Mouse (Mus musculus) adrenal gland, adult 2 months (tissue): ENCODE data around the gene Cluh. TPM values are rescaled to one million over a fixed set of nuclear protein-coding genes. Genes with fewer than 3 reads are reported as not detected.
A peak's percentile ranks its signal among the peaks of the same experiment; 100 is the strongest.

Source experiments
- DNase-seq: peaks from one replicate; pipeline ENCODE4 v3.0.0; 2021
- polyA plus RNA-seq: library from polyadenylated mRNA; depleted of rRNA; stranded (reverse); fragments of >200 nt; gene quantifications from 2 replicates; pipeline ENCODE4 v1.2.3, GENCODE M21; 2012
- total RNA-seq, 2 experiments: library from RNA; stranded (reverse); gene quantifications; 2 replicates each; pipeline ENCODE4 v1.2.3; 2021

Cluh gene
- total and polyA plus RNA-seq, 3 experiments = 163 to 247 (median 190) TPM

- DNase-seq = no peak
These were observed 1.3 kb upstream of the Cluh start for GRCm38 (mm10) chr11:74647966-74648365.

- no peak for DNase-seq
These were observed 619 bp upstream of the Cluh start for GRCm38 (mm10) chr11:74648676-74649075.

GRCm38 (mm10) chr11:74649647-74650551 is 604 bp downstream of the Cluh start:
- DNase-seq = peak; percentile 83

GRCm38 (mm10) chr11:74650576-74651100 is 1.3 kb downstream of the Cluh start:
- DNase-seq = peak; percentile 62

- peak; percentile 83 for DNase-seq
These were observed 3.5 kb downstream of the Cluh start for GRCm38 (mm10) chr11:74652791-74653191.

GRCm38 (mm10) chr11:74653385-74653784 is 4.1 kb downstream of the Cluh start:
- peak; percentile 76 for DNase-seq

- peak; percentile 73 for DNase-seq
These were observed 6.6 kb downstream of the Cluh start for GRCm38 (mm10) chr11:74655941-74656340.

GRCm38 (mm10) chr11:74660336-74660735 is 11.0 kb downstream of the Cluh start:
- DNase-seq = no peak

- no peak for DNase-seq
These were observed 12.3 kb downstream of the Cluh start for GRCm38 (mm10) chr11:74661641-74662040.

- DNase-seq = no peak
These were observed 12.9 kb downstream of the Cluh start for GRCm38 (mm10) chr11:74662221-74662620.

- DNase-seq = no peak
These were observed 15.0 kb downstream of the Cluh start for GRCm38 (mm10) chr11:74664279-74664678.

- DNase-seq = peak; percentile 15
These were observed 15.6 kb downstream of the Cluh start for GRCm38 (mm10) chr11:74664906-74665305.

- peak; percentile 5 for DNase-seq
These were observed 16.5 kb downstream of the Cluh start for GRCm38 (mm10) chr11:74665631-74666283.

- DNase-seq = peak; percentile 65
These were observed 17.0 kb downstream of the Cluh start for GRCm38 (mm10) chr11:74666284-74666652.

GRCm38 (mm10) chr11:74666776-74667581 is 17.7 kb downstream of the Cluh start:
- DNase-seq = no peak

GRCm38 (mm10) chr11:74667582-74668010 is 18.3 kb downstream of the Cluh start:
- no peak for DNase-seq

- DNase-seq = no peak
These were observed 19.2 kb downstream of the Cluh start for GRCm38 (mm10) chr11:74668466-74668865.

GRCm38 (mm10) chr11:74668971-74669370 is 19.7 kb downstream of the Cluh start:
- DNase-seq = no peak

GRCm38 (mm10) chr11:74670151-74670550 is 20.9 kb downstream of the Cluh start:
- DNase-seq = no peak

GRCm38 (mm10) chr11:74671013-74671412 is 21.7 kb downstream of the Cluh start:
- no peak for DNase-seq

GRCm38 (mm10) chr11:74671839-74672238 is 22.5 kb downstream of the Cluh start:
- DNase-seq = no peak

GRCm38 (mm10) chr11:74672901-74673513 is 23.7 kb downstream of the Cluh start:
- DNase-seq = no peak
